8 mouse cellular contexts compared by ENCODE assay signal in genomic region chr8:126481494-126482347, GRCm38 (mm10). TPM values are rescaled to one million over a fixed set of nuclear protein-coding genes. Genes with fewer than 3 reads are reported as not detected.
DNase-seq lines count a peak whose midpoint lies in the region; ATAC-seq and TF ChIP-seq lines count a peak whose summit lies in the region.

No protein-coding gene starts in this region.

- no peak overlapping the region for H3K4me3 ChIP-seq in heart, postnatal 0 days (ENCODE audit: low read depth, low read length)
- H3K4me3 ChIP-seq in embryonic facial prominence, embryonic 10.5 days, result no peak overlapping the region
- H3K4me3 ChIP-seq in hindbrain, embryonic 12.5 days, result no peak overlapping the region
- H3K4me3 ChIP-seq in small intestine, adult 2 months (ENCODE audit: low read depth, low read length), result no peak overlapping the region

- no peaks in the 10 kb centered on the region for H3K36me3 ChIP-seq in heart, postnatal 0 days (replicated peaks; ENCODE audit: control insufficient read depth, insufficient read depth, low read length)
- no peaks in the 10 kb centered on the region for H3K36me3 ChIP-seq in embryonic facial prominence, embryonic 10.5 days (replicated peaks)
- H3K36me3 ChIP-seq in hindbrain, embryonic 12.5 days, result no peaks in the 10 kb centered on the region
- no peaks in the 10 kb centered on the region for H3K36me3 ChIP-seq in small intestine, adult 2 months (ENCODE audit: control insufficient read depth, insufficient read depth, low read length)

- no peaks in the 10 kb centered on the region for H3K9me3 ChIP-seq in heart, postnatal 0 days (replicated peaks; ENCODE audit: control insufficient read depth, low read length)
- H3K9me3 ChIP-seq in embryonic facial prominence, embryonic 10.5 days, result no peaks in the 10 kb centered on the region
- no peaks in the 10 kb centered on the region for H3K9me3 ChIP-seq in hindbrain, embryonic 12.5 days (replicated peaks)

- 39% methylated on average over 8 of the region's 8 CpGs for WGBS in heart, postnatal 0 days
- WGBS in embryonic facial prominence, embryonic 10.5 days, result 35% methylated on average over 8 of the region's 8 CpGs
- 39% methylated on average over 8 of the region's 8 CpGs for WGBS in hindbrain, embryonic 12.5 days
- 51% methylated on average over 8 of the region's 8 CpGs for WGBS in small intestine, adult 2 months

- no peak for TF ChIP-seq EP300 in heart, postnatal 0 days (IDR thresholded peaks at IDR 0.05; ENCODE audit: low read depth)

- peak; percentile 63 for DNase-seq in heart, postnatal 0 days (ENCODE audit: low spot score)
- DNase-seq in heart, adult 11 months, result no peak
- DNase-seq in T-cell, adult 2 months (ENCODE audit: low spot score), result peak; percentile 32
- peak; percentile 69 for DNase-seq in embryonic facial prominence, embryonic 10.5 days (ENCODE audit: low spot score)
- peak; percentile 53 to 74 for DNase-seq in layer of hippocampus, postnatal 14 days (ENCODE audit: low spot score in 2 of 2)
- peak; percentile 46 to 72 for DNase-seq in lung, postnatal 4 days

- no peak overlapping the region for H3K4me2 ChIP-seq in heart, postnatal 0 days (ENCODE audit: low read depth, low read length)
- no peak overlapping the region for H3K4me2 ChIP-seq in hindbrain, embryonic 12.5 days (replicated peaks)

- no peaks in the 10 kb centered on the region for H3K4me1 ChIP-seq in heart, postnatal 0 days (ENCODE audit: control insufficient read depth, insufficient read depth)
- H3K4me1 ChIP-seq in embryonic facial prominence, embryonic 10.5 days, result peaks cover 7% of the 10 kb centered on the region; the same call in 1 of the 2 replicates
- H3K4me1 ChIP-seq in hindbrain, embryonic 12.5 days, result no peaks in the 10 kb centered on the region
- H3K4me1 ChIP-seq in small intestine, adult 2 months (ENCODE audit: control insufficient read depth, insufficient read depth, insufficient read length, low read length), result no peaks in the 10 kb centered on the region

- TF ChIP-seq CTCF in heart, postnatal 0 days (IDR thresholded peaks at IDR 0.05; ENCODE audit: low read depth), result peak; percentile 66
- peak; percentile 28; the same call in 1 of the 2 replicates for TF ChIP-seq CTCF in small intestine, adult 2 months (IDR thresholded peaks at IDR 0.05; ENCODE audit: extremely low read depth, insufficient read length, insufficient replicate concordance, low read depth, low read length)

- TF ChIP-seq POLR2A in small intestine, adult 2 months (IDR thresholded peaks at IDR 0.05; ENCODE audit: low read depth, low read length), result no peak

- no peak overlapping the region for H3K9ac ChIP-seq in heart, postnatal 0 days (replicated peaks; ENCODE audit: low read depth, low read length)
- no peak overlapping the region for H3K9ac ChIP-seq in hindbrain, embryonic 12.5 days

- H3K27ac ChIP-seq in heart, postnatal 0 days (ENCODE audit: low read depth), result no peak overlapping the region
- no peak overlapping the region for H3K27ac ChIP-seq in embryonic facial prominence, embryonic 10.5 days (replicated peaks)
- no peak overlapping the region for H3K27ac ChIP-seq in hindbrain, embryonic 12.5 days
- H3K27ac ChIP-seq in small intestine, adult 2 months (ENCODE audit: insufficient read depth, low read depth, low read length), result no peak overlapping the region

- no peaks in the 10 kb centered on the region for H3K27me3 ChIP-seq in heart, postnatal 0 days (ENCODE audit: control insufficient read depth, insufficient read depth, low read length)
- H3K27me3 ChIP-seq in embryonic facial prominence, embryonic 10.5 days (replicated peaks; ENCODE audit: low read depth, poor library complexity, severe bottlenecking), result peaks cover 18% of the 10 kb centered on the region
- H3K27me3 ChIP-seq in hindbrain, embryonic 12.5 days, result peaks cover 9% of the 10 kb centered on the region
- no peaks in the 10 kb centered on the region for H3K27me3 ChIP-seq in small intestine, adult 2 months (ENCODE audit: control insufficient read depth, insufficient read depth, low read length)

- ATAC-seq in heart, postnatal 0 days (ENCODE audit: insufficient read depth, low read depth), result no peak
- ATAC-seq in hindbrain, embryonic 12.5 days (ENCODE audit: low FRiP score), result peak; percentile 50

RNA-seq across cellular contexts. Expression of gene Tarbp1, which starts 6.9 kb away (rescaled TPM):
- 5.6 and 7.3 TPM in 2 replicates for total RNA-seq in heart, postnatal 0 days (2014; rRNA removed; ENCODE audit: low replicate concordance)
- 0.73 and 0.92 TPM in 2 replicates for polyA plus RNA-seq in heart, postnatal 0 days (2015; fragmentation: Nextera tagmentation; extraction: Ambion mirVana)
- 2.7 and 2.8 TPM in 2 replicates for polyA plus RNA-seq in embryonic facial prominence, embryonic 10.5 days (2016; fragmentation: Nextera tagmentation; extraction: Ambion mirVana)
- polyA plus RNA-seq in hindbrain, embryonic 12.5 days (2016; fragmentation: Nextera tagmentation; extraction: Ambion mirVana), result 2.6 and 2.8 TPM in 2 replicates
- 1 to 10 TPM; 4.0 to 4.7 TPM for total RNA-seq in layer of hippocampus, postnatal 14 days (2021)
- 1.3 and 1.7 TPM in 2 replicates for polyA plus RNA-seq in small intestine, adult 2 months (2012; rRNA removed)

RNA-seq across cellular contexts. Expression of gene Coa6, which starts 59.4 kb away (rescaled TPM):
- 26.1 and 29.8 TPM in 2 replicates for total RNA-seq in heart, postnatal 0 days (2014; rRNA removed; ENCODE audit: low replicate concordance)
- polyA plus RNA-seq in heart, postnatal 0 days (2015; fragmentation: Nextera tagmentation; extraction: Ambion mirVana), result 69.8 and 76.2 TPM in 2 replicates
- 43.8 and 46.8 TPM in 2 replicates for polyA plus RNA-seq in embryonic facial prominence, embryonic 10.5 days (2016; fragmentation: Nextera tagmentation; extraction: Ambion mirVana)
- 39.5 and 43.2 TPM in 2 replicates for polyA plus RNA-seq in hindbrain, embryonic 12.5 days (2016; fragmentation: Nextera tagmentation; extraction: Ambion mirVana)
- 10 to 100 TPM; 25.4 to 31.0 TPM for total RNA-seq in layer of hippocampus, postnatal 14 days (2021)
- polyA plus RNA-seq in small intestine, adult 2 months (2012; rRNA removed), result 50.2 and 60.6 TPM in 2 replicates
